In genomic region chr19:16556988-16557387, GRCm38 (mm10) we compare ENCODE assay signal across 26 mouse cellular contexts.
DNase-seq lines count a peak whose midpoint lies in the region; ATAC-seq and TF ChIP-seq lines count a peak whose summit lies in the region.
"Had no signal": no experiment of that assay in that cellular context is flagged by ENCODE, and none has a peak within 500 bp of the region (broad histone marks: within the 10 kb centered on the region; RNA-seq: fewer than 3 reads in every experiment).

No protein-coding gene starts in this region.

- no peak overlapping the region for H3K4me3 ChIP-seq in gastrocnemius, adult 2 months
- H3K4me3 ChIP-seq in lung, embryonic 14.5 days (ENCODE audit: low read depth, low read length), result no peak overlapping the region
- no peak overlapping the region for H3K4me3 ChIP-seq in stomach, embryonic 14.5 days (ENCODE audit: low read depth, low read length)
- H3K4me3 ChIP-seq in stomach, postnatal 0 days (ENCODE audit: low read depth, low read length), result no peak overlapping the region
- H3K4me3 ChIP-seq: embryonic facial prominence, embryonic 12.5 days; forebrain, embryonic 13.5 days; heart, embryonic 12.5 days; hindbrain, embryonic 12.5 days; megakaryocyte, embryonic 14.5 days; midbrain, embryonic 15.5 days; neural tube, embryonic 12.5 days had no signal

- DNase-seq in gastrocnemius, adult 2 months, result peak; percentile 29
- DNase-seq in gastrocnemius, adult 8-10 months (ENCODE audit: low spot score in 2 of 2), result no peak
- DNase-seq in lung, embryonic 14.5 days, result peak; percentile 78
- no peak for DNase-seq in lung, postnatal 4 days
- no peak for DNase-seq in stomach, postnatal 0 days (ENCODE audit: low spot score)
- DNase-seq in embryo, embryonic 10 days (ENCODE audit: low spot score), result no peak
- DNase-seq in adrenal gland, postnatal 4 days (ENCODE audit: low spot score in 2 of 2), result no peak
- DNase-seq: adrenal gland, postnatal 36 days; cerebellum, adult 11-12 months; cerebellum, postnatal 10 days; gastrocnemius, postnatal 25 days; heart, adult 18-20 months; heart, postnatal 10 days; kidney, adult 9 months; right cerebral cortex, postnatal 25 days; thymus, adult 18-20 months; thymus, postnatal 36 days had no signal

- H3K4me1 ChIP-seq in lung, embryonic 14.5 days (ENCODE audit: insufficient read depth), result no peaks in the 10 kb centered on the region
- peaks cover 16% of the 10 kb centered on the region for H3K4me1 ChIP-seq in stomach, embryonic 14.5 days (ENCODE audit: control insufficient read depth, insufficient read depth, low read length)
- no peaks in the 10 kb centered on the region for H3K4me1 ChIP-seq in stomach, postnatal 0 days (replicated peaks; ENCODE audit: control insufficient read depth, insufficient read depth)
- H3K4me1 ChIP-seq: embryonic facial prominence, embryonic 12.5 days; forebrain, embryonic 13.5 days; heart, embryonic 12.5 days; hindbrain, embryonic 12.5 days; megakaryocyte, embryonic 14.5 days; midbrain, embryonic 15.5 days; neural tube, embryonic 12.5 days had no signal

- intact Hi-C loops in gastrocnemius, adult 2 months (cut with DNase I), result loop anchor here (5.0 kb wide), 2 partner anchors 120 to 200 kb away; partner anchors contain the start of gene Gna14

- TF ChIP-seq EP300 in stomach, postnatal 0 days (optimal IDR thresholded peaks at IDR 0.05), result no peak

- no peaks in the 10 kb centered on the region for H3K9me3 ChIP-seq in lung, embryonic 14.5 days (ENCODE audit: low read depth, low read length)
- no peaks in the 10 kb centered on the region for H3K9me3 ChIP-seq in stomach, embryonic 14.5 days (ENCODE audit: control insufficient read depth, low read depth, low read length)
- H3K9me3 ChIP-seq in stomach, postnatal 0 days (ENCODE audit: control insufficient read depth, low read length), result no peaks in the 10 kb centered on the region
- H3K9me3 ChIP-seq: embryonic facial prominence, embryonic 12.5 days; forebrain, embryonic 13.5 days; heart, embryonic 12.5 days; hindbrain, embryonic 12.5 days; midbrain, embryonic 15.5 days; neural tube, embryonic 12.5 days had no signal

- peak; percentile 56; the same call in 1 of the 2 replicates for ATAC-seq in lung, embryonic 14.5 days (ENCODE audit: insufficient read depth)
- no peak for ATAC-seq in stomach, embryonic 14.5 days (ENCODE audit: insufficient number of reproducible peaks, insufficient read depth, low FRiP score, low read depth)
- no peak for ATAC-seq in stomach, postnatal 0 days (ENCODE audit: low FRiP score, low TSS enrichment)
- ATAC-seq: CD4-positive, CD25-positive, alpha-beta regulatory T cell, adult 4 months; forebrain, embryonic 13.5 days; midbrain, embryonic 15.5 days had no signal

- no peaks in the 10 kb centered on the region for H3K27me3 ChIP-seq in lung, embryonic 14.5 days (ENCODE audit: insufficient read depth, low read length)
- H3K27me3 ChIP-seq in stomach, embryonic 14.5 days (ENCODE audit: control insufficient read depth, insufficient read depth, low read length), result no peaks in the 10 kb centered on the region
- H3K27me3 ChIP-seq in stomach, postnatal 0 days (ENCODE audit: control insufficient read depth, insufficient read depth, low read length), result no peaks in the 10 kb centered on the region
- H3K27me3 ChIP-seq: embryonic facial prominence, embryonic 12.5 days; forebrain, embryonic 13.5 days; heart, embryonic 12.5 days; hindbrain, embryonic 12.5 days; midbrain, embryonic 15.5 days; neural tube, embryonic 12.5 days had no signal

- H3K36me3 ChIP-seq in lung, embryonic 14.5 days (ENCODE audit: insufficient read depth), result no peaks in the 10 kb centered on the region
- no peaks in the 10 kb centered on the region for H3K36me3 ChIP-seq in stomach, embryonic 14.5 days (ENCODE audit: control insufficient read depth, insufficient read depth, low read length)
- no peaks in the 10 kb centered on the region for H3K36me3 ChIP-seq in stomach, postnatal 0 days (ENCODE audit: control insufficient read depth, insufficient read depth, low read length)
- H3K36me3 ChIP-seq: embryonic facial prominence, embryonic 12.5 days; heart, embryonic 12.5 days; hindbrain, embryonic 12.5 days; midbrain, embryonic 15.5 days; neural tube, embryonic 12.5 days had no signal

- H3K9ac ChIP-seq in lung, embryonic 14.5 days, result no peak overlapping the region
- no peak overlapping the region for H3K9ac ChIP-seq in stomach, embryonic 14.5 days (replicated peaks; ENCODE audit: low read depth, low read length)
- H3K9ac ChIP-seq in stomach, postnatal 0 days (ENCODE audit: low read length), result no peak overlapping the region
- H3K9ac ChIP-seq: embryonic facial prominence, embryonic 12.5 days; forebrain, embryonic 13.5 days; heart, embryonic 12.5 days; hindbrain, embryonic 12.5 days; midbrain, embryonic 15.5 days; neural tube, embryonic 12.5 days had no signal

- no peak for TF ChIP-seq CTCF in gastrocnemius, adult 2 months (IDR thresholded peaks at IDR 0.05)
- TF ChIP-seq CTCF in lung, embryonic 14.5 days (IDR thresholded peaks at IDR 0.05; ENCODE audit: low read depth), result no peak
- TF ChIP-seq CTCF in stomach, postnatal 0 days (IDR thresholded peaks at IDR 0.05; ENCODE audit: low read depth), result no peak

- H3K4me2 ChIP-seq in lung, embryonic 14.5 days, result no peak overlapping the region
- no peak overlapping the region for H3K4me2 ChIP-seq in stomach, embryonic 14.5 days (replicated peaks; ENCODE audit: low read depth, low read length)
- no peak overlapping the region for H3K4me2 ChIP-seq in stomach, postnatal 0 days (replicated peaks; ENCODE audit: low read depth)
- H3K4me2 ChIP-seq: embryonic facial prominence, embryonic 12.5 days; forebrain, embryonic 13.5 days; heart, embryonic 12.5 days; hindbrain, embryonic 12.5 days; midbrain, embryonic 15.5 days; neural tube, embryonic 12.5 days had no signal

- 26% methylated on average over 8 of the region's 8 CpGs for WGBS in lung, embryonic 14.5 days
- WGBS in stomach, embryonic 14.5 days, result 45% methylated on average over 8 of the region's 8 CpGs
- 39% methylated on average over 8 of the region's 8 CpGs for WGBS in stomach, postnatal 0 days

- peak overlapping the region; percentile 54 for H3K27ac ChIP-seq in gastrocnemius, adult 2 months
- peak overlapping the region; percentile 1; the same call in 1 of the 2 replicates for H3K27ac ChIP-seq in lung, embryonic 14.5 days (ENCODE audit: low read depth)
- H3K27ac ChIP-seq in stomach, embryonic 14.5 days (ENCODE audit: low read length), result peak overlapping the region; percentile 18; the same call in 1 of the 2 replicates
- no peak overlapping the region for H3K27ac ChIP-seq in stomach, postnatal 0 days (replicated peaks)
- H3K27ac ChIP-seq: embryonic facial prominence, embryonic 12.5 days; forebrain, embryonic 13.5 days; hindbrain, embryonic 12.5 days; midbrain, embryonic 15.5 days; neural tube, embryonic 12.5 days had no signal

Comparison
In these comparisons a context has a peak if more than half of its experiments do, and no peak if none do; other contexts are left out.
1. DNase-seq: peak in gastrocnemius, adult 2 months (single experiment) and lung, embryonic 14.5 days (single experiment); none in gastrocnemius, adult 8-10 months (0 of 2), lung, postnatal 4 days (0 of 2), stomach, postnatal 0 days (single experiment), embryo, embryonic 10 days (single experiment) and adrenal gland, postnatal 4 days (0 of 2).